Mouse (Mus musculus) spleen, adult 2 months (tissue): ENCODE results near the gene Heyl.
"Not testable (repeated sequence)": the region's sequence is repeated elsewhere in the genome, so short reads cannot be mapped to it uniquely, and the experiment has no call there.

ENCODE experiments used
- CTCF ChIP-seq: fragments of 200-500 bp; IDR thresholded peaks from 2 replicates; pipeline ENCODE4 v1.5.1; 2011; ENCODE audit warnings: mild to moderate bottlenecking, inconsistent platforms; ENCODE audit not compliant: insufficient read depth, insufficient read length, insufficient replicate concordance; ENCODE audit errors: extremely low read depth
- POLR2A ChIP-seq: fragments of 200-500 bp; IDR thresholded peaks from 2 replicates; pipeline ENCODE4 v1.6.1; 2011; ENCODE audit warnings: low read depth, low read length, inconsistent platforms

- TF ChIP-seq POLR2A, CTCF: not testable (repeated sequence)
These were observed 49.7 kb downstream of the Heyl start for GRCm38 (mm10) chr4:123282915-123283674.
